ENCODE assay signal across 14 mouse cellular contexts in the genomic region with DNA sequence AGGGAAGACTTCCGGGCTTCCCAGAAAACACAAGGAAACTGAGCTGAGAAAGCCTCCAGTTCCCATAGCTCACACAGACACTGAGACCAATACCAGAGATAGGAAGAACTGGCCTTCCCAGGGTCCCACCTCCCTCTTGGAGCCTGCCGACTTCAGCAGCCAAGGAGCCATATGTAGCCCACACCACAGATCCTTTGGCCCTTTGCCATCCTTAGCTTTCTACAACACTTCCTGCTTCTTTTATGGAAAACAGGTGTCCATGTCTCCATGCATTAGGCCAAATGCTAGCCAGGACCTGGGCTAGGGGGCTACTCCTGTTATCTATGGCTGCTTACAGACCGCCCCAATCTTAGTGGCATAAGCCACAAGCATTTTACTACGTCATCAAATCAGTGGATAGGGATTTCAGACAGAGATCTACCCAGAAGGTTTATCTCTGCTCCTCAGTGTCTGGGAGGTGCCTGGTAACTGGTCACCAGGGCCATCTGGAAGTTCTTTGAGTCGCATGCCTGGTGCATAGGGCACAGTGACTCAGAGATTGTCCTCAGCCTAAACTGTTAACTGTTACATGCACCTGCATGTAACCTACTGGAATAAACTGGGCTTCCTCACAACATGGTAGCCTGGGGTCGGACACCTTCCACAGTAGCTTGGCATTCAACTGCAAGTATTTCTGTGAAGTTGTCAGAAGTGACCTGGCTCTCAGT.
"Had no signal": no experiment of that assay in that cellular context is flagged by ENCODE, and none has a peak within 500 bp of the region (broad histone marks: within the 10 kb centered on the region; RNA-seq: fewer than 3 reads in every experiment).

No protein-coding gene starts in this region.

- H3K4me3 ChIP-seq: limb, embryonic 15.5 days; liver, embryonic 12.5 days; lung, embryonic 15.5 days; midbrain, embryonic 10.5 days; neural tube, embryonic 12.5 days; stomach, embryonic 15.5 days had no signal

- H3K4me1 ChIP-seq: liver, embryonic 12.5 days; stomach, embryonic 15.5 days had no signal

- H3K27me3 ChIP-seq: lung, embryonic 15.5 days; neural tube, embryonic 12.5 days had no signal

- ATAC-seq: intestine, postnatal 0 days; liver, embryonic 12.5 days had no signal

- H3K4me2 ChIP-seq: limb, embryonic 15.5 days; liver, embryonic 12.5 days; lung, embryonic 15.5 days; neural tube, embryonic 12.5 days; stomach, embryonic 15.5 days had no signal

- DNase-seq: kidney, adult 9 months; kidney, postnatal 10 days; left cerebral cortex, postnatal 4 days; midbrain, embryonic 14.5 days; retina, postnatal 1 day; thymus, adult 2 months; thymus, postnatal 25 days had no signal

- H3K36me3 ChIP-seq: limb, embryonic 15.5 days; liver, embryonic 12.5 days; lung, embryonic 15.5 days; midbrain, embryonic 10.5 days; neural tube, embryonic 12.5 days; stomach, embryonic 15.5 days had no signal

- H3K27ac ChIP-seq: limb, embryonic 15.5 days; liver, embryonic 12.5 days; lung, embryonic 15.5 days; midbrain, embryonic 10.5 days; neural tube, embryonic 12.5 days; stomach, embryonic 15.5 days had no signal

- H3K9ac ChIP-seq: limb, embryonic 15.5 days; liver, embryonic 12.5 days; lung, embryonic 15.5 days; neural tube, embryonic 12.5 days; stomach, embryonic 15.5 days had no signal

- H3K9me3 ChIP-seq: limb, embryonic 15.5 days; liver, embryonic 12.5 days; lung, embryonic 15.5 days; midbrain, embryonic 10.5 days; neural tube, embryonic 12.5 days; stomach, embryonic 15.5 days had no signal
